Mouse (Mus musculus) liver, postnatal 0 days (tissue): ENCODE results near the gene Hoxb4. TPM values are rescaled to one million over a fixed set of nuclear protein-coding genes. Genes with fewer than 3 reads are reported as not detected.

Source experiments
- ATAC-seq: fragments of 200-750 bp; cut with Nextera tagmentation; 2 replicates; pipeline ENCODE4 v1.8.0; 2017; ENCODE audit warnings: mild to moderate bottlenecking, moderate library complexity
- DNase-seq: peaks from one replicate; pipeline ENCODE4 v3.0.0-alpha.2; 2016
- H3K27ac ChIP-seq: fragments of 300-500 bp; sonication (generic); 2 replicates; pipeline ENCODE4 v1.5.1; 2014; ENCODE audit warnings: antibody characterized with exemption, moderate library complexity, mild to moderate bottlenecking, low read depth
- H3K27me3 ChIP-seq: fragments of 300-500 bp; sonication (generic); 2 replicates; pipeline ENCODE4 v1.6.1; 2014; ENCODE audit warnings: low read length, control low read depth, mixed read lengths; ENCODE audit not compliant: insufficient read depth
- H3K36me3 ChIP-seq: fragments of 300-500 bp; sonication (generic); replicated peaks from 2 replicates; pipeline ENCODE4 v1.6.1; 2014; ENCODE audit warnings: mild to moderate bottlenecking, control low read depth, low read length, moderate library complexity, mixed read lengths; ENCODE audit not compliant: insufficient read depth
- H3K4me1 ChIP-seq: fragments of 300-500 bp; sonication (generic); 2 replicates; pipeline ENCODE4 v1.6.1; 2014; ENCODE audit warnings: antibody characterized with exemption, mild to moderate bottlenecking, control low read depth; ENCODE audit not compliant: insufficient read depth
- H3K4me2 ChIP-seq: fragments of 300-500 bp; sonication (generic); 2 replicates; pipeline ENCODE4 v1.6.1; 2014; ENCODE audit warnings: low read depth, mild to moderate bottlenecking, low read length, moderate library complexity, mixed read lengths
- H3K4me3 ChIP-seq: fragments of 300-500 bp; sonication (generic); 2 replicates; pipeline ENCODE4 v1.5.1; 2014; ENCODE audit warnings: low read depth, low read length
- H3K9ac ChIP-seq: fragments of 300-500 bp; sonication (generic); replicated peaks from 2 replicates; pipeline ENCODE4 v1.6.1; 2014; ENCODE audit warnings: mild to moderate bottlenecking, moderate library complexity
- H3K9me3 ChIP-seq: fragments of 300-500 bp; sonication (generic); 2 replicates; pipeline ENCODE4 v1.6.1; 2016; ENCODE audit warnings: mild to moderate bottlenecking, control low read depth, low read length, mixed read lengths
- CTCF ChIP-seq: sonication (generic); IDR thresholded peaks from 2 replicates; pipeline ENCODE4 v1.5.1; 2016; ENCODE audit warnings: antibody characterized with exemption, low read depth
- EP300 ChIP-seq: IDR thresholded peaks from 2 replicates; pipeline ENCODE4 v1.6.1; 2016; ENCODE audit warnings: antibody characterized with exemption, low read depth, mild to moderate bottlenecking
- WGBS: fragments of 180-500 bp; shearing (Covaris S2); extraction: QIAGEN DNeasy Blood & Tissue Kit; methylation state at CpG from one replicate; pipeline ENCODE4 v1.1.7; 2014; ENCODE audit not compliant: insufficient replicate concordance; 5-methylcytosine and 5-hydroxymethylcytosine counted together
- polyA plus RNA-seq: library from polyadenylated mRNA; unstranded; fragments of >200 nt; fragmentation: Nextera tagmentation; extraction: Ambion mirVana; gene quantifications from 2 replicates; pipeline ENCODE4 v1.2.1, GENCODE M21; 2015

Hoxb4 gene
- polyA plus RNA-seq, 1 experiment from 2014 or later = 0.27 TPM

GRCm38 (mm10) chr11:96346916-96347520 is 29.0 kb downstream of the Hoxb4 start:
- no peak overlapping the region for H3K9ac ChIP-seq
- no peak overlapping the region for H3K27ac ChIP-seq
- H3K9me3 ChIP-seq = no peaks in the 10 kb centered on the region
- no peak overlapping the region for H3K4me2 ChIP-seq
- 57% methylated on average over 5 of the region's 5 CpGs for WGBS
- DNase-seq = no peak
- peaks cover 90% of the 10 kb centered on the region for H3K27me3 ChIP-seq
- ATAC-seq = no peak
- no peaks in the 10 kb centered on the region for H3K36me3 ChIP-seq
- TF ChIP-seq CTCF = no peak
- H3K4me1 ChIP-seq = no peaks in the 10 kb centered on the region; the same call in 1 of the 2 replicates
- H3K4me3 ChIP-seq = no peak overlapping the region

DNA sequence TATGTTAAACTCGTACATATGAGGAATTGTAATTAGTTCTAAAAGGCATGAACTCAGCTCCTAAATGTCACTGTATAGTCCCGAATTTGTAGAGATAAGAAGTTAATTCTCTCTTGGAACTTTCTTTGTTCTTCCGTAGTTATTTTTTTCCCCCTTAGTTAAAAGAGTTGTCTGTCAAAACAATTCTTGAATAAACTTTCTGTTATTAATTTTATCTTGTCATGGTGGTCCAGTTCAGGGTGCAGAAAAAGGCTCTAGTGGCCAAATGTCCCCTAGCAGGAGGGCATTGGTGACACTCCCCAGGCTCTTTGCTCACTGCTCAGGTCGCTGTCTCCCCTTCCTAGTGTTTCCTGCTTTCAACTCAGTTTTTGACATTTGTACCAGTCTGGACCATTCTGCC is 29.6 kb downstream of the Hoxb4 start:
- DNase-seq (no peak), ATAC-seq (no peak)
- no peaks in the 10 kb centered on the region for H3K9me3 ChIP-seq
- no peak overlapping the region for H3K4me2 ChIP-seq
- H3K4me1 ChIP-seq = no peaks in the 10 kb centered on the region; the same call in 1 of the 2 replicates
- 33% methylated on average over 4 of the region's 4 CpGs for WGBS
- H3K27ac ChIP-seq = no peak overlapping the region
- H3K36me3 ChIP-seq = no peaks in the 10 kb centered on the region
- TF ChIP-seq EP300 (no peak), CTCF (no peak)
- H3K4me3 ChIP-seq = no peak overlapping the region
- peaks cover 90% of the 10 kb centered on the region for H3K27me3 ChIP-seq
- no peak overlapping the region for H3K9ac ChIP-seq

DNA sequence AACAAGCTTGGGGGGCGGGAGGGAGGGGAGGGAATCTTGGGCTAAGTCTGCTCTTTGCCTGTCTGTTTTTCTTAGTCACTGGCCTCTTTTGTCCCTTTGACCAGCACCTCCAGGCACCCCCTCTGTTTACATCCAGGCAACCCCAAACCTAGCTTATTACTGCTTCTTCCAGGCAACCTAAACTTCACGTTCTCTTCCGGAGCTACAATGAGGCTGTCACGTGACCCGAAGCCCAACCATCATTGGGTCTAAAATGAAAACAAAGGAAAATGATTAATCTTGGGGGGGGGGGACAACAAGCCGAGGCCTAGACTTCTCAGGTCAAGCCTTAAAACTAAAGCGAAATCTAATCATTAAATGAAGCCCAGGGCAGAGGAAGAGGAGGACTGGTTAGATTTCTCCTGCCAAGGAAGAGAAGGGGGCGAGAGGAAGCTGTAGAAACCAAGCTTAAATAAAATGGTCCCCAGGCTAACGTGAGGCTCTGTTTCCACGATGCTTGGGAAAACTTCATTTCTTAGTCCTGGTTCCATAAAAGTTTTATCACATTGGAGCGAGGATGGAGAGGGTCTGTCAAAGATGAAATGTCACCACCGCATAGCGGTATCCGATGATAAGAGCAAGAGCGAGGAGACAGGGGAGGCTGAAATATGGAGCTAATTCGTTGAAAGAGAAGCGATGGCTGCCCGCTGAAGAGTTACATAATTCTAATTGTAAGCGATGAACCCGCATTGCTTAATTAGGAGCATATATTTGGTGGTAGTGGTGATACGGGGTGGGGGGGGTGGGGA is 30.3 kb downstream of the Hoxb4 start:
- TF ChIP-seq EP300 = no peak
- TF ChIP-seq CTCF = no peak
- Histone ChIP-seq H3K4me3 (no peak overlapping the region), H3K4me2 (no peak overlapping the region), H3K27ac (no peak overlapping the region), H3K9ac (no peak overlapping the region), H3K4me1 (no peaks in the 10 kb centered on the region; the same call in 1 of the 2 replicates), H3K27me3 (peaks cover 91% of the 10 kb centered on the region), H3K36me3 (no peaks in the 10 kb centered on the region), H3K9me3 (no peaks in the 10 kb centered on the region)
- no peak for ATAC-seq
- WGBS = 32% methylated on average over 21 of the region's 21 CpGs
- DNase-seq = no peak

DNA sequence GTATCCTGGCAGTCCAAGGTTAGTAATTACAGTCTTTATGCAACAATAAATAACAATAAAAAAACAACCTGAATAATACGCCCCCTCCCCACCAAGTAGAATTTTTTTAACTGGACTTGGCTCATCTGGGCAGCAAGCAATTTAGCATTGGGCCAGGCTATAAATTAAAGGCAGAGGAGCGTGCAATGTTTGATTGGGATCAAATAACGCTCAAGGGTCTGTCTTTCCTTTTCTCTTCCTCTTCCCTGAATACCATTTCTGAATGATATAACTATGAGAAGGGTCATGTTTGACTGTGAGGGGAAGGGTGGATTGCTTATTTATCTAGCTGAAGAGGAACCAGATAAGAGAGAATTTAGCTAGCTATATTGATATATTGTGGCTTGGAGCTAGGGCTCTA is 30.9 kb downstream of the Hoxb4 start:
- Histone ChIP-seq H3K9me3 (no peaks in the 10 kb centered on the region), H3K36me3 (no peaks in the 10 kb centered on the region), H3K4me1 (no peaks in the 10 kb centered on the region; the same call in 1 of the 2 replicates), H3K27ac (no peak overlapping the region), H3K4me2 (no peak overlapping the region), H3K9ac (no peak overlapping the region), H3K27me3 (peaks cover 91% of the 10 kb centered on the region), H3K4me3 (no peak overlapping the region)
- TF ChIP-seq EP300 (no peak), CTCF (no peak)
- ATAC-seq (no peak), DNase-seq (no peak)
- 50% methylated on average over 3 of the region's 3 CpGs for WGBS

DNA sequence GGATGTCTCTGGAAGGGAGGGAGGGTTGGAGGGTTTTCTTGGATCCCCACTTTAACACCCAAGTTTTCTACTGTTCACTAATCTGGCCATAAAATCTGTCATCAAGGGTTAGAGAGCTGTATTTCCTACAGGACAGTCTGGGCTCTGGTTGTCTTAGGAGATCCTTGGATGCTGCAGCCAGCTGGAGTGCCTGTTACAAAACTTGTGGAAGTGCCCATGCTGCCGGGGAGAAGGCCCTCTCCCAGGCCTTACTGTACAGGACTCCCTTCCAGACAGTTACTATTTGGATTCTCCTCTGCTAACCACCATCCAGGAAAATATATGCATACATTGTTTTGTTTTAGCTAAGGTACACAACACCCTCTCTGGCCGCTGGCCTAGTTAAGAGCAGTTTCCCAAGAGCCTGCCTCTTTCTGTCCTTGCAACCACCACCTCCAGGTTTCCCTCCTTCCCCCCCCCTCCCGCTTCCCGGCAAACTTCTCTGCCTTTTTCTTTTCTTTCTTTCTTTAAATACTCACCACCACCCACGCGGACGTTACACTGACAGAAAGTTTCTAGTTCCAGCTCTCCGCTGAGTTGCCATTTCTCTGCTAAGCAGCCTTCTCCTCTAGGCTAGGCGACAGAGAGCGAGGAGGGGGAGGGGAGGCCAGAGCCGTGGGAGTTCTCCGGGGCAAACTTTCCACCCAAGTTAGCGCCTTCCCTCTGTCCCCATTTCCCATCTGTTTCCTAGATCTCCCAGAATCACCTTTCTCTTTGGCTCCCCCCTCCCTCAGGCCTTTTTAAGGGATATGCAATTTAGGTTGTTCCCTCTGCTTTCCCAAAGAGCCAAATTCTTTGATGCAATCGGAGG is 31.6 kb downstream of the Hoxb4 start:
- no peaks in the 10 kb centered on the region; the same call in 1 of the 2 replicates for H3K4me1 ChIP-seq
- ATAC-seq = no peak
- no peak for DNase-seq
- no peaks in the 10 kb centered on the region for H3K9me3 ChIP-seq
- no peak overlapping the region for H3K4me2 ChIP-seq
- TF ChIP-seq CTCF (no peak), EP300 (no peak)
- no peaks in the 10 kb centered on the region for H3K36me3 ChIP-seq
- no peak overlapping the region for H3K4me3 ChIP-seq
- no peak overlapping the region for H3K9ac ChIP-seq
- H3K27me3 ChIP-seq = peaks cover 91% of the 10 kb centered on the region
- H3K27ac ChIP-seq = no peak overlapping the region
- 44% methylated on average over 14 of the region's 14 CpGs for WGBS

DNA sequence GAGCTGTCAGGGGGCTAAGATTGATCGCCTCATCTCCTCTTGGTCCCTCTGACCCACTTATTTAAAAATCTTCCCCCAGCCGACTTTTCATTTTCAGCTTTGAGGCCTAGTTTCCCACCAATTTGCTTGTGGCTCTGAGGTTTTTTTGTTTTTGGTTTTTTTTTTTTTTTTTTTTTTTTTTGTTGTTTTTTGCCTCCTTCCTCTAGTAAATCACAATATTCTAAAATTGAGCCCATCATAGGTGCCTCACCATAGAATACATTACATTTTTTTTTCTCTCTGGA is 32.2 kb downstream of the Hoxb4 start, which contains the start of gene Hoxb2:
Hoxb2 (plus strand) TSS at position 185 of the 284 bp plus-strand sequence.
- DNase-seq (no peak), ATAC-seq (no peak)
- Histone ChIP-seq H3K9ac (no peak within 1 kb of the TSS), H3K4me1 (no peaks in the 10 kb centered on the region), H3K4me2 (no peak within 1 kb of the TSS), H3K27ac (no peak within 1 kb of the TSS), H3K27me3 (peaks cover 90% of the 10 kb centered on the region), H3K4me3 (no peak within 1 kb of the TSS), H3K9me3 (no peaks in the 10 kb centered on the region), H3K36me3 (no peaks in the 10 kb centered on the region)
- 51% methylated on average over 2 of the region's 2 CpGs for WGBS
- TF ChIP-seq EP300 = no peak
- no peak for TF ChIP-seq CTCF
